Comparison of ENCODE assay signal across 9 mouse cellular contexts in the genomic region with DNA sequence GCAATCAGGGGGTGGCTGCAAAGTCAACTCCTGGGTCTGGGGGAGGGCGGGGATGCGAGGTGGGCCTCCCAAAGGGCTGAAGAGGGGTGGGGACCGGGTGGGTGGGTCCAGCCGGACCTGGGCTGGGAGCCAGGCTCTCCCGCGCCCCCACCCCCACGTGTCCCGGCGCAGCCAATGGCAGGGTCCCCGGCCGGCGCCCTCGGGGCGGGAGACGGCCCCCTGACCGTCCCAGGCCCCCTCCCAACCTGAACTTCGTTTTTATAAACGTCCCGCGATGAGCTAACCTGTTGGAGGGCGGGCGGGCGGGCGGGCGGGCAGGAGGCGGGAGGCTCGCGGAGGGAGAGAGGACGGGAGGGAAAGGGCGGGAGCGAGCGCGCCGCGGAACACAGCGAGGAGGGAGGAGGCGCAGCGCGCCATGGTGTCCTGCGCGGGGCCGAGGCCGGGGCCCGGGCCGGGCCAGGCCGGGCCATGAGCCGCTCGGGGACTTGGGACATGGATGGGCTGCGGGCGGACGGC. TPM values are rescaled to one million over a fixed set of nuclear protein-coding genes. Genes with fewer than 3 reads are reported as not detected.
DNase-seq lines count a peak whose midpoint lies in the region; ATAC-seq and TF ChIP-seq lines count a peak whose summit lies in the region.
"Had no signal": no experiment of that assay in that cellular context is flagged by ENCODE, and none has a peak within 500 bp of the region (broad histone marks: within the 10 kb centered on the region; RNA-seq: fewer than 3 reads in every experiment).

A gene (plus strand): TSS at position 469 of the 516 bp plus-strand sequence.

- H3K9me3 ChIP-seq in megakaryocyte, embryonic 14.5 days = peaks cover 4% of the 10 kb centered on the region; the same call in 1 of the 2 replicates
- no peaks in the 10 kb centered on the region for H3K9me3 ChIP-seq in forebrain, embryonic 12.5 days
- H3K9me3 ChIP-seq in intestine, postnatal 0 days (ENCODE audit: control insufficient read depth) = no peaks in the 10 kb centered on the region
- no peaks in the 10 kb centered on the region for H3K9me3 ChIP-seq in neural tube, embryonic 15.5 days (replicated peaks)

- DNase-seq in layer of hippocampus, adult 9-11 months = no peak
- DNase-seq in testis, postnatal 14 days (ENCODE audit: low spot score) = no peak
- DNase-seq in ovary, postnatal 14 days (ENCODE audit: low spot score) = no peak
- DNase-seq: thymus, postnatal 36 days had no signal

- H3K9ac ChIP-seq in forebrain, embryonic 12.5 days = peak within 1 kb of the TSS; percentile 42; the same call in 1 of the 2 replicates
- no peak within 1 kb of the TSS for H3K9ac ChIP-seq in intestine, postnatal 0 days (ENCODE audit: low read depth, low read length)
- no peak within 1 kb of the TSS for H3K9ac ChIP-seq in neural tube, embryonic 15.5 days (replicated peaks)

- WGBS in forebrain, embryonic 12.5 days = under 1% methylated on average over 19 of the region's 51 CpGs
- WGBS in intestine, postnatal 0 days = under 1% methylated on average over 31 of the region's 51 CpGs
- under 1% methylated on average over 32 of the region's 51 CpGs for WGBS in neural tube, embryonic 15.5 days

- H3K4me2 ChIP-seq in forebrain, embryonic 12.5 days = peak within 1 kb of the TSS; percentile 58
- H3K4me2 ChIP-seq in intestine, postnatal 0 days (replicated peaks; ENCODE audit: low read depth) = peak within 1 kb of the TSS; percentile 71
- peak within 1 kb of the TSS; percentile 56 for H3K4me2 ChIP-seq in neural tube, embryonic 15.5 days

- TF ChIP-seq CTCF in intestine, postnatal 0 days (IDR thresholded peaks at IDR 0.05; ENCODE audit: low read depth) = no peak

- H3K27me3 ChIP-seq in megakaryocyte, embryonic 14.5 days (replicated peaks) = peaks cover 94% of the 10 kb centered on the region
- H3K27me3 ChIP-seq in forebrain, embryonic 12.5 days = peaks cover 95% of the 10 kb centered on the region
- H3K27me3 ChIP-seq in intestine, postnatal 0 days (replicated peaks; ENCODE audit: control insufficient read depth, insufficient read depth, low read length) = peaks cover 96% of the 10 kb centered on the region
- H3K27me3 ChIP-seq in neural tube, embryonic 15.5 days (replicated peaks) = peaks cover 91% of the 10 kb centered on the region

- peaks cover 45% of the 10 kb centered on the region for H3K4me1 ChIP-seq in megakaryocyte, embryonic 14.5 days
- H3K4me1 ChIP-seq in forebrain, embryonic 12.5 days = peaks cover 16% of the 10 kb centered on the region
- 0 out of 2 replicates have a peak, but pooled peaks cover 3% of the 10 kb centered on the region for H3K4me1 ChIP-seq in intestine, postnatal 0 days (replicated peaks; ENCODE audit: control insufficient read depth, insufficient read depth, low read length)
- peaks cover 17% of the 10 kb centered on the region for H3K4me1 ChIP-seq in neural tube, embryonic 15.5 days

- no peak within 1 kb of the TSS for H3K27ac ChIP-seq in forebrain, embryonic 12.5 days
- no peak within 1 kb of the TSS for H3K27ac ChIP-seq in intestine, postnatal 0 days (ENCODE audit: low read depth, low read length)
- H3K27ac ChIP-seq in neural tube, embryonic 15.5 days (replicated peaks) = no peak within 1 kb of the TSS

- peak within 1 kb of the TSS; percentile 81 for H3K4me3 ChIP-seq in megakaryocyte, embryonic 14.5 days (replicated peaks)
- H3K4me3 ChIP-seq in forebrain, embryonic 12.5 days (replicated peaks) = peak within 1 kb of the TSS; percentile 39
- peak within 1 kb of the TSS; percentile 42 for H3K4me3 ChIP-seq in intestine, postnatal 0 days (ENCODE audit: low read depth, low read length)
- H3K4me3 ChIP-seq in neural tube, embryonic 15.5 days (replicated peaks) = peak within 1 kb of the TSS; percentile 33

- no peaks in the 10 kb centered on the region for H3K36me3 ChIP-seq in megakaryocyte, embryonic 14.5 days (replicated peaks; ENCODE audit: low read length)
- no peaks in the 10 kb centered on the region for H3K36me3 ChIP-seq in forebrain, embryonic 12.5 days (replicated peaks)
- H3K36me3 ChIP-seq in intestine, postnatal 0 days (ENCODE audit: control insufficient read depth, insufficient read depth) = no peaks in the 10 kb centered on the region
- H3K36me3 ChIP-seq in neural tube, embryonic 15.5 days = no peaks in the 10 kb centered on the region

- no peak for ATAC-seq in megakaryocyte, adult 5-6 weeks (ENCODE audit: poor library complexity, severe bottlenecking)
- ATAC-seq in forebrain, embryonic 12.5 days (ENCODE audit: low FRiP score) = peak; percentile 57; the same call in 1 of the 2 replicates
- ATAC-seq in intestine, postnatal 0 days = peak; percentile 36; the same call in 1 of the 2 replicates
- 0 out of 2 replicates have a peak, but pooled peaks have one; percentile 43 for ATAC-seq in neural tube, embryonic 15.5 days (ENCODE audit: low FRiP score)

RNA-seq across cellular contexts. Expression of the gene that starts here (rescaled TPM):
- not detected in 2 replicates for polyA plus RNA-seq in megakaryocyte, embryonic 14.5 days (2012; ENCODE audit: insufficient read depth, low replicate concordance)
- total RNA-seq in megakaryocyte, adult 5-6 weeks (2015) = not detected in 2 replicates
- total RNA-seq in megakaryocyte, adult 5-6 weeks (2017) = not detected in 2 replicates
- polyA plus RNA-seq in forebrain, embryonic 12.5 days (2016; fragmentation: Nextera tagmentation; extraction: Ambion mirVana) = not detected in 2 replicates
- not detected in 2 replicates for polyA plus RNA-seq in intestine, postnatal 0 days (2015; fragmentation: Nextera tagmentation; extraction: Ambion mirVana)
- 0.14 and 0.20 TPM in 2 replicates for polyA plus RNA-seq in neural tube, embryonic 15.5 days (2015; fragmentation: Nextera tagmentation; extraction: Ambion mirVana)

Comparison
In these comparisons a context has a peak if more than half of its experiments do, and no peak if none do; other contexts are left out.
1. Peak in ATAC-seq, H3K4me3 ChIP-seq, H3K9ac ChIP-seq and H3K4me2 ChIP-seq in forebrain, embryonic 12.5 days; RNA of the gene not detected or under 1 TPM.
2. Peak in ATAC-seq, H3K4me3 ChIP-seq and H3K4me2 ChIP-seq in intestine, postnatal 0 days; RNA of the gene not detected or under 1 TPM.
3. Peak in ATAC-seq, H3K4me3 ChIP-seq and H3K4me2 ChIP-seq in neural tube, embryonic 15.5 days; RNA of the gene not detected or under 1 TPM.